Mouse (Mus musculus) hindbrain, embryonic 11.5 days (tissue): ENCODE measurements around the gene Rgs6. TPM values are rescaled to one million over a fixed set of nuclear protein-coding genes. Genes with fewer than 3 reads are reported as not detected.

ENCODE experiments used
- ATAC-seq: fragments of 200-750 bp; cut with Nextera tagmentation; 2 replicates; pipeline ENCODE4 v1.8.0; 2017; ENCODE audit warnings: mild to moderate bottlenecking, moderate TSS enrichment, moderate library complexity; ENCODE audit not compliant: low FRiP score
- DNase-seq: peaks from one replicate; pipeline ENCODE4 v3.0.0-alpha.2; 2015; ENCODE audit warnings: low spot score
- H3K27ac ChIP-seq: fragments of 300-500 bp; sonication (generic); 2 replicates; pipeline ENCODE4 v1.5.1; 2014; ENCODE audit warnings: mild to moderate bottlenecking, low read depth, low read length
- H3K27me3 ChIP-seq: fragments of 300-500 bp; sonication (generic); 2 replicates; pipeline ENCODE4 v1.6.1; 2014; ENCODE audit warnings: mild to moderate bottlenecking, low read length, moderate library complexity, mixed read lengths; ENCODE audit not compliant: control insufficient read depth, insufficient read depth
- H3K36me3 ChIP-seq: fragments of 300-500 bp; sonication (generic); 2 replicates; pipeline ENCODE4 v1.6.1; 2014; ENCODE audit warnings: mild to moderate bottlenecking, low read length, moderate library complexity, mixed read lengths; ENCODE audit not compliant: control insufficient read depth, insufficient read depth
- H3K4me1 ChIP-seq: fragments of 300-500 bp; sonication (generic); replicated peaks from 2 replicates; pipeline ENCODE4 v1.6.1; 2014; ENCODE audit warnings: low read length, mixed read lengths; ENCODE audit not compliant: control insufficient read depth, insufficient read depth
- H3K4me2 ChIP-seq: fragments of 300-500 bp; sonication (generic); replicated peaks from 2 replicates; pipeline ENCODE4 v1.6.1; 2014; ENCODE audit warnings: mild to moderate bottlenecking, low read depth, low read length
- H3K4me3 ChIP-seq: fragments of 300-500 bp; sonication (generic); 2 replicates; pipeline ENCODE4 v1.5.1; 2014; ENCODE audit warnings: low read depth, low read length
- H3K9ac ChIP-seq: fragments of 300-500 bp; sonication (generic); 2 replicates; pipeline ENCODE4 v1.6.1; 2014; ENCODE audit warnings: low read depth, low read length
- H3K9me3 ChIP-seq: fragments of 300-500 bp; sonication (generic); 2 replicates; pipeline ENCODE4 v1.6.1; 2016; ENCODE audit warnings: low read length; ENCODE audit not compliant: control insufficient read depth
- WGBS: fragments of 180-500 bp; shearing (Covaris S2); extraction: QIAGEN DNeasy Blood & Tissue Kit; methylation state at CpG from one replicate; pipeline ENCODE4 v1.1.7; 2014; 5-methylcytosine and 5-hydroxymethylcytosine counted together
- polyA plus RNA-seq: library from polyadenylated mRNA; unstranded; fragments of >200 nt; fragmentation: Nextera tagmentation; extraction: Ambion mirVana; gene quantifications from 2 replicates; pipeline ENCODE4 v1.2.1, GENCODE M21; 2014

Rgs6 gene
- polyA plus RNA-seq, 1 experiment from 2014 or later, result 0.22 TPM

DNA sequence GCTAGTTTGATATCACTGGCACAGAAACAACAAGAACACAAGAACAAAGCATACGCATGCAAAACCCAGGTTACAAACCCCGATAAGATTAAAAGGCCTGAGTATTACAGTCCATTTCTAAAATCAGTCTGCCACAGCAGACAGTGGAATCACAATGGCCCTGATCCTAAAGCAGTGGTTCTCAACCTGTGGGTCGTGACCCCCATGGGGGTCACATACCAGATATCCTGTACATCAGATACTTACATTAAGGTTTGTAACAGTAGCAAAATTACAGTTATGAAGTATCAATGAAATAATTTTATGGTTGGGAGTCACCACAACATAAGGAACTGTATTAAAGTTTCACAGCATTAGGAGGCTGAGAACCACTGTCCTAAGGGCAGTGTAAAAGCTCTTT, 488.1 kb downstream of the Rgs6 start:
- DNase-seq (no peak), ATAC-seq (no peak)
- Histone ChIP-seq H3K9me3 (no peaks in the 10 kb centered on the region), H3K4me3 (no peak overlapping the region), H3K9ac (no peak overlapping the region), H3K27me3 (no peaks in the 10 kb centered on the region), H3K4me2 (no peak overlapping the region), H3K4me1 (peaks cover 4% of the 10 kb centered on the region; the same call in 1 of the 2 replicates), H3K36me3 (no peaks in the 10 kb centered on the region), H3K27ac (no peak overlapping the region)
- 93% methylated on average over 3 of the region's 3 CpGs for WGBS

DNA sequence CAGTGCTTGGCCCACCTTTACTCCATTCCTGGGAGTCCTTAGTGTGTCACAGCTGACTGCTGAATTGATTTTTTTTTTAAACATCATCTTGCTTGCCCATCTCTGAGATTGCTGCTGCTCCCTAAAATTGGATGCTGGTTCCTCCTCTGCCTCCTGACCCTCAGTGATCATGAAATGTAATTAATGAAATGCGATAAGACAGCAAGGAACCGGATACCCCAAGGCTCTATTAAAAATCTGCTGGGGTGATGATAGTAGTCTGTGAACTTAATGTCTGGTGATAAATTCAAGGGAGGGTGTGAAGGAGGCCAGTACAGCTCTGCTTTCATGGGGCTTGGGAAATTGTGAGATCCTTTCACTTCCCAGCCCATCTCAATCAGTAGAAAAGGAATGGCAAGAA, 489.4 kb downstream of the Rgs6 start:
- no peak for DNase-seq
- Histone ChIP-seq H3K9me3 (no peaks in the 10 kb centered on the region), H3K27me3 (no peaks in the 10 kb centered on the region), H3K4me3 (no peak overlapping the region), H3K4me2 (no peak overlapping the region), H3K4me1 (peaks cover 4% of the 10 kb centered on the region; the same call in 1 of the 2 replicates), H3K27ac (no peak overlapping the region), H3K36me3 (no peaks in the 10 kb centered on the region), H3K9ac (no peak overlapping the region)
- no peak for ATAC-seq
- 89% methylated on average over 2 of the region's 2 CpGs for whole genome bisulfite sequencing

DNA sequence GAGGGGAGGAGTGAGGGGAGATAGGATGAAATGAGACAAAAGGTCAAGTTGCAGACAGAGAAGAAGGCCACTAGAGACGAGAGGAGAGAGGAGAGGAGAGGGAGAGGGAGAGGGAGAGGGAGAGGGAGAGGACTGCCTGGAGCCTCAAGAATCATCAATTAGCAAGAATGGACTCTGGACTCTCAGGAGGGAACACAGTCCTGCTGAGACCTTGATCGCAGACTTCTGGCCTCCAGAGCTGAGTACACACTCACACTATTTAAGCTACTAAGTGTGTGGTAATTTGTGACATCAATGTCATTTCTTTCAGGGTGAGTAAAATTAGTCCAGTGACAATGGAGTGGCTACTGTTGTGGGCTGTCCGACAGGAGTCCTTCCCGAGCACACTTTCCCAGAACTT, 495.3 kb downstream of the Rgs6 start:
- Histone ChIP-seq H3K9ac (no peak overlapping the region), H3K9me3 (no peaks in the 10 kb centered on the region), H3K4me3 (no peak overlapping the region), H3K27me3 (no peaks in the 10 kb centered on the region), H3K4me2 (no peak overlapping the region), H3K4me1 (no peaks in the 10 kb centered on the region), H3K36me3 (no peaks in the 10 kb centered on the region), H3K27ac (no peak overlapping the region)
- no peak for ATAC-seq
- no peak for DNase-seq
- WGBS, result 83% methylated on average over 3 of the region's 4 CpGs

DNA sequence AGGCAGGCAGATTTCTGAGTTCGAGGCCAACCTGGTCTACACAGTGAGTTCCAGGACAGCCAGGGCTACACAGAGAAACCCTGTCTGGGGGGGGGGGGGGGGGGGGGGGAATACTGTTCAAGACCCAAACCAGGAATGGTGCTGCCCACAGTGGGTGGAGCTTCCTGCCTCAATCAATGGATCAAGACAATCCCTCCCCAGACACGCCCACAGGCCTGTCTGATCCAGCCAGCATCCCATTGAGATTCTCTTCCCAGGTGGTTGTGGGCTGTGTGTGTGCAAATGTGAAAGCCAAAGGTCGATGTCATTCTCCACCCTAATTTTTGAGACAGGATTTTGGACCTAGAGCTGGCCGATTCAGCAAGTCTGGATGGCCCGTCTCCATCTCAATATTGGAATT, 496.5 kb downstream of the Rgs6 start:
- Histone ChIP-seq H3K27me3 (no peaks in the 10 kb centered on the region), H3K27ac (no peak overlapping the region), H3K9me3 (no peaks in the 10 kb centered on the region), H3K4me2 (no peak overlapping the region), H3K9ac (no peak overlapping the region), H3K4me3 (no peak overlapping the region), H3K4me1 (no peaks in the 10 kb centered on the region), H3K36me3 (no peaks in the 10 kb centered on the region)
- DNase-seq (no peak), ATAC-seq (no peak)
- WGBS, result 93% methylated on average over 5 of the region's 5 CpGs

DNA sequence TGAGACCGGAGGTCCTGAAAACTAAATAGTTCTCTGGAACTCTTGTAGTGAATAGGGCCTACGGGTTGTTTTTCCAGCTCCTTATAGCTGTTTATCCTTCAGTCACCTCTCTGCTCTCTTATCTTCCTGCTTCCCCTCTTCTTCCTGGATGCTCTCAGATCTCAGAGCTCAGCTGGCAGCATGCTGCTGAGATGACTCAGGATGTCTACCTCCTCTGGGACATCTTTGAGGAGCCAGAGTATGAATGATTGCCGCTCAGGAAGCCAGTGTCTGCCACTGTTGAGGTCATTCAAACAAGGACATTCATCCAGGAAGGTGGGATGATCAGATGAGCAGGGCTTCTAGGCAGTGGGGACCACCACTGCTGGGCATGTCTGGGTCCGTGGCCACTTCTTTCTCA, 498.9 kb downstream of the Rgs6 start:
- H3K4me2 ChIP-seq, result no peak overlapping the region
- H3K36me3 ChIP-seq, result no peaks in the 10 kb centered on the region
- H3K9ac ChIP-seq, result no peak overlapping the region
- WGBS, result 81% methylated on average over 4 of the region's 4 CpGs
- ATAC-seq (no peak), DNase-seq (no peak)
- no peak overlapping the region for H3K4me3 ChIP-seq
- no peaks in the 10 kb centered on the region for H3K27me3 ChIP-seq
- no peaks in the 10 kb centered on the region for H3K9me3 ChIP-seq
- H3K27ac ChIP-seq, result no peak overlapping the region
- H3K4me1 ChIP-seq, result no peaks in the 10 kb centered on the region

DNA sequence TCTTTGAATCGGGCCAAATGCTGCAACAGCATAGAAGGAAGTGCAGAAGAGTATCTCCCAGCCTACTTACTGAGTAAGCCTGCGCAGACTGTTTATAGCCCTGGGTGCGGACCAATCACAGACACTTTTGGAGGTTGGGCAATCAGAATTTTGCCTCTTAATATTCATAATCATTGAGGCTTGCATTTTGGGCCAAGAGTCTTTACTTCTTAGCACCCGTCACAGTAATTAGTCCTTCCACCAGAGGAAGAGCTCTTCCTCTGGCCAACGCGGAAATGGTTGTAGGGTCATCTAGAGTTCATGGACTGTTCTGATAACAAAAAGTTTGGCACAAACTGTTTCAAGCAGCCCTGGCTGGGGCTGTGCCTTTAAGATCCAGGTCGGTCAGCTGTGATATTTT, 499.5 kb downstream of the Rgs6 start:
- DNase-seq (no peak), ATAC-seq (no peak)
- no peak overlapping the region for H3K9ac ChIP-seq
- H3K27me3 ChIP-seq, result no peaks in the 10 kb centered on the region
- no peak overlapping the region for H3K27ac ChIP-seq
- no peaks in the 10 kb centered on the region for H3K36me3 ChIP-seq
- H3K9me3 ChIP-seq, result no peaks in the 10 kb centered on the region
- 75% methylated on average over 7 of the region's 7 CpGs for WGBS
- no peaks in the 10 kb centered on the region for H3K4me1 ChIP-seq
- H3K4me2 ChIP-seq, result no peak overlapping the region
- no peak overlapping the region for H3K4me3 ChIP-seq

DNA sequence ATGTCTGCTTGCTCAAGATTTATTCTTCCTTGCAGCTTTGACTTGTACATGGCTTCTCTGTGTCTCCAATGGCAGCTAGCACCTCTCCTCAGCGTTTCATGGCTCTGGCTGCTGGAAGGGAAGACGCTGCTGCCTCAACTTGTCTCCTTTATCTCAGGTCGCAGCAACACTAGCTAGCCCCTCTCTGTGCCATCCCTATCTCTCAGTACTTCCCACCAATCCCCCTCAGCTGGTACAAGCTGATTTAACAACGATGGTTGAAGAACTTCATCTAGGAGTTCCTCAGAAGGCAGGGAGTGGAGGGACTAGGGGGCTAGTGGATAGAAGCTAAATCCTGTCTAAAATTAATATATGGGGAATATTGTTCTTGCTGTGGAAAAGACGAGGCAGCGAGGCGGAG, 503.9 kb downstream of the Rgs6 start:
- Histone ChIP-seq H3K9ac (no peak overlapping the region), H3K4me2 (no peak overlapping the region), H3K4me1 (no peaks in the 10 kb centered on the region), H3K9me3 (no peaks in the 10 kb centered on the region), H3K36me3 (no peaks in the 10 kb centered on the region), H3K27ac (no peak overlapping the region), H3K4me3 (no peak overlapping the region), H3K27me3 (no peaks in the 10 kb centered on the region)
- DNase-seq (no peak), ATAC-seq (no peak)
- 85% methylated on average over 7 of the region's 7 CpGs for WGBS

DNA sequence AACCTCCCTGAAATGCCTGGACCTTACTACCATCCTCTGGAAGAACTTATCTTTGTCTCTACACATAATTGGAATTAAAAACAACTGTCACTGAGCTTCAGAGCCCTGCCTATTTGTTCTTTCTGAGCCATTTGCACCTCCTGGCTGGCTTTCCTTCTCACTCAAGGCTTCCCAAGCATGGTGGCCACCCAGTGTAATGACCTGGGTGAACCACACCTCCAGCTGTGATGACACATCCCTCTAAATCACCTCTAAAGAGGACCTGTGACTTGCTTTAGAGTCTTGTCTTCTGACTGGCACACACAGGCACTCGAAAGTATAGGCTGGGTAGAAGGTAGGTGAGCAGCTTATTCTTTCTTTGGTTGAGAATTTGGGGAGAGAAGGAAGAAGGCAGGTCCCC, 509.7 kb downstream of the Rgs6 start:
- 79% methylated on average over 1 of the region's 1 CpGs for WGBS
- DNase-seq, result no peak
- ATAC-seq, result no peak

DNA sequence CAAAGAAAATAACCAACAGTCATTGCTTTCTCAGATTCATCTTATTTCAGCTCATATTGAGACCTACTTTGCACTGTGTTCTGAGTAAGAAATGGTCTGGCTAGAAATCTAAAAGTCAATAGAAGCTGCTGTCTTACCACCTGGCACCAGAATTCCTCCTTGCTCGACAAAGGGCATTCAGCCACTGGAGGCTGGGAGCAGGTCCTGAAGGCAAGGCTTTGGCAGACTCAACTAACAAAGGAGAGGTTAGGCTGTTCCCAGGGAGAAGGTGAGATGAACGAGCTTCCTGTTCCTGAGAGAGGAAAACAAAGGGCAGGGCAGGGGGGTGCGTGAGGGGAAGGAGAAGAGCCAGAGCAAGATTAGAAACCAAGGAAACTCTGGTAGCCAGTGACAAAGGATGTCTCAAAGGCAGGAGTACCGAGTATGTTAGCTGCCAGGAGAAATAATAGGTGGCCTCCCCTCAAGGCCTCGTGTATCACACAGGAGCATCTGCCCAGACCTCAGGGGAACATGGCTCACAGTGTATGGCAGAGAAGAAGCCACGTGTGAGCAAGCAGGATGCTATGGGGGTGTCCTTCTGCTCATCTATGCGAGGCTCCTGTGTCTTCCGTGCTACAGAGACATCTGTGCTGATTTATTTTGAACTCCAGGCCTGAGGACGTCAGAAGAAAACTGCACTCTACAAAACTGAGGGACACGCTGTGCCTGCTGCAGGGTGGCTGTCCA, 510.7 kb downstream of the Rgs6 start:
- H3K9ac ChIP-seq, result no peak overlapping the region
- no peaks in the 10 kb centered on the region for H3K27me3 ChIP-seq
- no peaks in the 10 kb centered on the region for H3K4me1 ChIP-seq
- no peak overlapping the region for H3K27ac ChIP-seq
- DNase-seq (no peak), ATAC-seq (no peak)
- H3K36me3 ChIP-seq, result no peaks in the 10 kb centered on the region
- H3K4me2 ChIP-seq, result no peak overlapping the region
- no peak overlapping the region for H3K4me3 ChIP-seq
- no peaks in the 10 kb centered on the region for H3K9me3 ChIP-seq
- 58% methylated on average over 10 of the region's 10 CpGs for WGBS

More for the DNA sequence above, 509.7 kb downstream of the Rgs6 start:
- H3K36me3 ChIP-seq, result no peaks in the 10 kb centered on the region
- H3K27me3 ChIP-seq, result no peaks in the 10 kb centered on the region
- no peak overlapping the region for H3K9ac ChIP-seq
- H3K27ac ChIP-seq, result no peak overlapping the region
- no peak overlapping the region for H3K4me2 ChIP-seq
- H3K4me1 ChIP-seq, result no peaks in the 10 kb centered on the region
- H3K9me3 ChIP-seq, result no peaks in the 10 kb centered on the region
- H3K4me3 ChIP-seq, result no peak overlapping the region
